Mouse (Mus musculus) C2C12 (cell line): ENCODE data around the gene Lrp8.

Source experiments
- CTCF ChIP-seq: IDR thresholded peaks from one replicate; pipeline ENCODE4 v1.5.1; 2011; ENCODE audit not compliant: control insufficient read depth, insufficient read depth, insufficient read length
- MAX ChIP-seq: IDR thresholded peaks from one replicate; pipeline ENCODE4 v1.6.1; 2011; ENCODE audit warnings: mild to moderate bottlenecking, control low read depth
- MYOG ChIP-seq: IDR thresholded peaks from one replicate; pipeline ENCODE4 v1.6.1; 2011; ENCODE audit not compliant: control insufficient read depth, insufficient read length; ENCODE audit errors: extremely low read depth

- no peak for TF ChIP-seq CTCF
- no peak for TF ChIP-seq MAX
- TF ChIP-seq MYOG = no peak
These were observed 87.3 kb downstream of the Lrp8 start for GRCm38 (mm10) chr4:107889385-107889730.
